Mouse (Mus musculus) heart, embryonic 16.5 days (tissue): ENCODE data around the gene Srarp. TPM values are rescaled to one million over a fixed set of nuclear protein-coding genes. Genes with fewer than 3 reads are reported as not detected.

Experiments used
- ATAC-seq: fragments of 200-750 bp; cut with Nextera tagmentation; replicated peaks from 2 replicates; pipeline ENCODE4 v1.8.0; 2017; ENCODE audit warnings: moderate number of reproducible peaks; ENCODE audit not compliant: insufficient read depth, low FRiP score; ENCODE audit errors: extremely low read depth
- H3K27ac ChIP-seq: fragments of 300-500 bp; sonication (generic); 2 replicates; pipeline ENCODE4 v1.5.1; 2014; ENCODE audit warnings: mild to moderate bottlenecking, low read length, control low read depth, moderate library complexity
- H3K27me3 ChIP-seq: fragments of 300-500 bp; sonication (generic); 2 replicates; pipeline ENCODE4 v1.6.1; 2014; ENCODE audit warnings: low read length, mixed read lengths; ENCODE audit not compliant: control insufficient read depth, insufficient read depth
- H3K36me3 ChIP-seq: fragments of 300-500 bp; sonication (generic); 2 replicates; pipeline ENCODE4 v1.6.1; 2014; ENCODE audit not compliant: control insufficient read depth, insufficient read depth
- H3K4me1 ChIP-seq: fragments of 300-500 bp; sonication (generic); 2 replicates; pipeline ENCODE4 v1.6.1; 2014; ENCODE audit warnings: low read length, mixed read lengths; ENCODE audit not compliant: control insufficient read depth, insufficient read depth
- H3K4me2 ChIP-seq: fragments of 300-500 bp; sonication (generic); 2 replicates; pipeline ENCODE4 v1.6.1; 2014; ENCODE audit warnings: low read depth, mild to moderate bottlenecking, control low read depth, low read length
- H3K4me3 ChIP-seq: fragments of 300-500 bp; sonication (generic); 2 replicates; pipeline ENCODE4 v1.5.1; 2014; ENCODE audit warnings: mild to moderate bottlenecking, control low read depth, low read length
- H3K9ac ChIP-seq: fragments of 300-500 bp; sonication (generic); 2 replicates; pipeline ENCODE4 v1.6.1; 2014; ENCODE audit warnings: low read length, control low read depth
- H3K9me3 ChIP-seq: fragments of 300-500 bp; sonication (generic); replicated peaks from 2 replicates; pipeline ENCODE4 v1.6.1; 2016; ENCODE audit warnings: low read length; ENCODE audit not compliant: control insufficient read depth
- WGBS: fragments of 180-500 bp; shearing (Covaris S2); extraction: QIAGEN DNeasy Blood & Tissue Kit; methylation state at CpG from one replicate; pipeline ENCODE4 v1.1.7; 2014; 5-methylcytosine and 5-hydroxymethylcytosine counted together
- polyA plus RNA-seq: library from polyadenylated mRNA; unstranded; fragments of >200 nt; fragmentation: Nextera tagmentation; extraction: Ambion mirVana; gene quantifications from 2 replicates; pipeline ENCODE4 v1.2.1, GENCODE M21; 2015

The Srarp gene
- polyA plus RNA-seq, 1 experiment from 2014 or later: not detected

GRCm38 (mm10) chr4:141451916-141452450, 16.1 kb upstream of the Srarp start:
- Histone ChIP-seq H3K27ac (no peak overlapping the region), H3K27me3 (no peaks in the 10 kb centered on the region), H3K4me2 (no peak overlapping the region), H3K9ac (no peak overlapping the region), H3K4me1 (no peaks in the 10 kb centered on the region), H3K9me3 (no peaks in the 10 kb centered on the region), H3K4me3 (no peak overlapping the region), H3K36me3 (peaks cover 9% of the 10 kb centered on the region; the same call in 1 of the 2 replicates)
- ATAC-seq: no peak
- WGBS: 90% methylated on average over 9 of the region's 9 CpGs

- Histone ChIP-seq H3K9me3 (no peaks in the 10 kb centered on the region), H3K4me3 (no peak overlapping the region), H3K9ac (no peak overlapping the region), H3K4me2 (no peak overlapping the region), H3K4me1 (no peaks in the 10 kb centered on the region; the same call in 1 of the 2 replicates), H3K36me3 (peaks cover 9% of the 10 kb centered on the region; the same call in 1 of the 2 replicates), H3K27me3 (no peaks in the 10 kb centered on the region), H3K27ac (no peak overlapping the region)
- 89% methylated on average over 2 of the region's 2 CpGs for whole genome bisulfite sequencing
- no peak for ATAC-seq
Measured at GRCm38 (mm10) chr4:141451251-141451650, 15.3 kb upstream of the Srarp start.

GRCm38 (mm10) chr4:141446211-141446610, 10.3 kb upstream of the Srarp start:
- Histone ChIP-seq H3K27me3 (no peaks in the 10 kb centered on the region), H3K27ac (no peak overlapping the region), H3K4me1 (peaks cover 16% of the 10 kb centered on the region), H3K36me3 (peaks cover 9% of the 10 kb centered on the region; the same call in 1 of the 2 replicates), H3K4me3 (no peak overlapping the region), H3K9ac (no peak overlapping the region), H3K9me3 (no peaks in the 10 kb centered on the region), H3K4me2 (no peak overlapping the region)
- 66% methylated on average over 7 of the region's 7 CpGs for WGBS
- no peak for ATAC-seq

- WGBS: 10% methylated on average over 14 of the region's 14 CpGs
- H3K27me3 ChIP-seq: no peaks in the 10 kb centered on the region
- peak overlapping the region; percentile 98 for H3K4me3 ChIP-seq
- no peak for ATAC-seq
- peak overlapping the region; percentile 97 for H3K4me2 ChIP-seq
- H3K9ac ChIP-seq: peak overlapping the region; percentile 97
- H3K9me3 ChIP-seq: no peaks in the 10 kb centered on the region
- H3K27ac ChIP-seq: no peak overlapping the region
- peaks cover 9% of the 10 kb centered on the region; the same call in 1 of the 2 replicates for H3K36me3 ChIP-seq
- peaks cover 16% of the 10 kb centered on the region for H3K4me1 ChIP-seq
Measured at GRCm38 (mm10) chr4:141445328-141445720, 9.4 kb upstream of the Srarp start.

GRCm38 (mm10) chr4:141444451-141445327, 8.8 kb upstream of the Srarp start, which contains the start of gene Zbtb17:
Gene Zbtb17, plus strand, starts transcription at chr4:141444654.
- WGBS: under 1% methylated on average over 77 of the region's 102 CpGs
- Histone ChIP-seq H3K27me3 (no peaks in the 10 kb centered on the region), H3K27ac (peak within 1 kb of the TSS; percentile 80), H3K9me3 (no peaks in the 10 kb centered on the region), H3K36me3 (peaks cover 9% of the 10 kb centered on the region; the same call in 1 of the 2 replicates), H3K4me1 (peaks cover 16% of the 10 kb centered on the region), H3K9ac (peak within 1 kb of the TSS; percentile 97), H3K4me3 (peak within 1 kb of the TSS; percentile 98), H3K4me2 (peak within 1 kb of the TSS; percentile 97)
- peak; percentile 87 for ATAC-seq

DNA sequence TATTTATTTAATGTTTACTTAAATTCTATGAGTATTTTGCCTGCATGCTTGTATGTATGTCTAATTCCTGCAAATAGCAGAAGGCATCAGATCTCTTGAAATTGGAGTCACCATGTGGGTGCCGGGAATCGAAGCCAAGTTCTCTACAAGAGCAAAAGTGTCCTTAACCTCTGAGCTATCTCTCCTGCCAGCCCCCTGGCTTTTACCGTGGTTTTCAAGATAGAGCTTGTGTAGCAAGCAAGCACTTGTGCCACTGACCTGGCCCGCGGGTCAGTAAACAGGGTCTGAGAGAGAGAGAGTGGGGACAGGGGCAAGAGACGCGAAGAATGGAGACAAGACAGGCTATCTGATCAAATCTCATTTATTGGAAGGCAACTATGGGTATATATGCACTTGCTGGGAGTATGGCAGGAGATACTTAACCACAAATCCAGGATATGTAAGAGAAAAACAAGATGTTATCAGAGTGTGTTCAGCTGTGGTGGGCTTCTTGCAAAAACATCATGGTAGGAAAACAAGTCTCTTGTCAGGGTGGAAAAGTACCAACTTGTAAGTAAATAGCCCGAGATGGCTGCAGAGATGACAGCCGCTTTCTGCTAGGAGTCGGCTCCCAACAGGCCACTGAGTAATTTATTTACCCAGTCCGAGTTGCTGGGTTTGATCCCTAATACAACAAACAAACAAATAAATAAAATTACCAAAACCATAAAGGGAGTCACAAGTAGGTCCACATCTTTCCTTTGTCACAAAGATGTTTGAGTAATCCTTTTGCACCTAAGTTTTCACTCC, 7.9 kb upstream of the Srarp start:
- ATAC-seq: no peak
- Histone ChIP-seq H3K9me3 (no peaks in the 10 kb centered on the region), H3K4me1 (peaks cover 16% of the 10 kb centered on the region), H3K4me3 (peak overlapping the region; percentile 98), H3K4me2 (peak overlapping the region; percentile 97), H3K27ac (peak overlapping the region; percentile 53; the same call in 1 of the 2 replicates), H3K27me3 (no peaks in the 10 kb centered on the region), H3K9ac (peak overlapping the region; percentile 97), H3K36me3 (peaks cover 7% of the 10 kb centered on the region; the same call in 1 of the 2 replicates)
- 31% methylated on average over 11 of the region's 11 CpGs for WGBS

DNA sequence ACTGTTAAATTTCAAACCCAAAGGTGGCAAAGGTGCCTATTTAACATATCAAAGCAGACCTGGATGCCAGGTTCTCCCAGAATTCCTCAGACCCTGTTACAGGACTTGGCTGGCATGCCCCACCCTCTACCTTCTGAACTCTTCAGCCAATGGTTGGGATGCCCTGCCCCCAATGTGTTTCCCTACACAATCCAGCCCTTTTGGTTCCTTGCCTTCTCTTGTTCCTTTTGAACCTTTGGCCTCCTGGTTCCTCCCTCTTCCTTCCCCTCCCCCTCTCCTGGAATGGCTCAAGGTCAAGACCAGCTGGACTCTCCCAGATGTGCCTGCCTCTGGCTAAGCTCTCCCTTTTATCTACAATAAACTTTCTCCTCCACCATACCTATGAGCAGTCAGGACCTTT, 5.0 kb upstream of the Srarp start:
- no peak for ATAC-seq
- Histone ChIP-seq H3K9ac (no peak overlapping the region), H3K27ac (no peak overlapping the region), H3K4me3 (no peak overlapping the region), H3K4me1 (peaks cover 14% of the 10 kb centered on the region), H3K9me3 (no peaks in the 10 kb centered on the region), H3K4me2 (no peak overlapping the region), H3K27me3 (no peaks in the 10 kb centered on the region), H3K36me3 (no peaks in the 10 kb centered on the region)

- no peaks in the 10 kb centered on the region for H3K27me3 ChIP-seq
- 64% methylated on average over 12 of the region's 12 CpGs for WGBS
- H3K36me3 ChIP-seq: no peaks in the 10 kb centered on the region
- H3K4me1 ChIP-seq: peaks cover 5% of the 10 kb centered on the region
- H3K9ac ChIP-seq: no peak overlapping the region
- no peak for ATAC-seq
- no peak overlapping the region for H3K27ac ChIP-seq
- H3K4me2 ChIP-seq: no peak overlapping the region
- H3K9me3 ChIP-seq: no peaks in the 10 kb centered on the region
- no peak overlapping the region for H3K4me3 ChIP-seq
Measured at GRCm38 (mm10) chr4:141439083-141439803, 3.3 kb upstream of the Srarp start.
